Mouse (Mus musculus) ES-CJ7 (cell line): ENCODE results near the gene Dbx1.
A peak's percentile ranks its signal among the peaks of the same experiment; 100 is the strongest.

Source experiments
- DNase-seq: peaks from one replicate; pipeline ENCODE4 v3.0.0; 2011; ENCODE audit warnings: low read depth, low spot score

Dbx1 gene

DNA sequence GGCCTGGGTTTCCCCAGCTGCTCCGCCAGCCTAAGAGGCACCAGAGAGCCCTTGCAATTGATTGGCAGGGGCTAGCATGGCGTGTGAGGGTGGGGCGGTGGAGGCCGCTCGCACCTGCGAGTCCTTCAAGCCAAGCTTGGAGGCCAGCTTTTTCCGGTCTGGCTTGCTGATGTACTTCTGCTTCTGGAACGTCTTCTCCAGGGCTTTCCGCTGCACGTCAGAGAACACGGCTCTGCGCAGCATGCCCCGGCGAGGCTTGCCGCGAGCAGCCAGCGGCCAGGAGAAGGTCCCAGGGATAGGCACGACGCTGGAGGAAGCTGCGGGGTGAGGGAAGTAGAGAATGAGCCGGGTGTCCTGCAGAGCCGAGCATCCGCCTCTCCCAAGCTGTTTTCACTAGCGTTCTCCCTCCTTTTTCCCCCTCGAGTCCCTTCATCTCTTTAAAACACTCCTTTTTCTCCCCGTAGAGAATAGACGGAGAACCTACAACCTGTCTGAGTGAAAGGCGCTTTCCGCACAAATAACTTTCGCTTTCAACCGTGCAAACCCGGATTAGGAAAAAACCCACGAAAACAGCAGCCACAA is 3.2 kb downstream of the Dbx1 start:
- DNase-seq: peak; percentile 55

DNA sequence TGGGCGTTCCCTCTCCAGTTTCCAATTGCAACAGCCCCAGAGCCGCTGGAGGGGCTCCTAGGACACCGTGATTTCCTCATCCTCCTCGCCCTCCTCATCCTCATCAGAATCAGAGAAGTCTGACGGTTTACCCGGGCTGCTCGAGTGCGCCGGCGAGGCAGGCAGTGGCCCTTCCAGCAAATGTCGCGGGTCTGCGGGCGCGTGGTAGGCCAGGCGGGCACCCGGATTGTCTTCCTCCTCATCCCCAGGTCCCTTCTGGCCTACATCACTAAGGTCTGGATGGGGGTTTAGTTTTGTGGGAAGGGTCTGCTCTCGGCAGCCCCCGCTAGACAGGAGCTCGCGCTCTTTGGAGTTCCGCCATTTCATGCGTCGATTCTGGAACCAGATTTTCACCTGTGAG is 4.3 kb downstream of the Dbx1 start:
- no peak for DNase-seq

DNA sequence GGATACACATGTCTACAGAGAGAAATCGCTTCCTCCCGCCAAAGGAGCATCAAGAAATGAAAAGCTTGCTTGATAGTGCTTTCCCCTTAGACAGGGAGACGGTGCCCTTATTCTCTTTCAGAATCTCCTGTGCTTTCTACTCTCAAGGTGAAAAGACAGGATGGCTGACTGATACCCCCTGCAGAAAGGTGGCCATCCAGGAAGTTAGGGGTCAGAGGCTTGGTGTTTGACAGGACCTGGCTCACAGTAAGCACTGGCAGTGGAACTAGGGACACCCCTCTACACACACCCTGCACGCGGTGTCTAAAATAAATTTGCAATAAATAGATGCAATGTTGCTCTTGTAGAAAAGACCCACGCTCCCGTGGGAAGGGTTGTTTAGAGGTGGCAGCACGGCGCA is 4.8 kb downstream of the Dbx1 start:
- DNase-seq: no peak

DNA sequence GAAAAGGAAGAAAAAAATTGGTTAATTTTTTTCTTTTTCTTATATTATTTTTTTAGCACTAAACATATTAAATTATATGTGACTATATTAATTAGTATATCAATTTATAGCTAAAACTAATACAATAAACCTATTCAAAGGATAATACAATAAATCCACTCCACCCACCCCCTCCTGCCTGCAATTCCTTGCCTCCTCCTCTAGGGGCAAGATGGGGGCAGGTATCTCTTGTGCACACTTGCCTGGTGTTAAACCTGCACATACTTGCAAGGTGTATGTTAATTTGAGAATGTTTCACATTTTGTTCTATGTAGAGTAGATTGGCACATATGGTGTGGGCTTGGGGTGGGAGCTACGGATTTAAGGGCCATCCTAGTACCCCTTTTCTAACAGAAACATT is 16.5 kb downstream of the Dbx1 start:
- no peak for DNase-seq

DNA sequence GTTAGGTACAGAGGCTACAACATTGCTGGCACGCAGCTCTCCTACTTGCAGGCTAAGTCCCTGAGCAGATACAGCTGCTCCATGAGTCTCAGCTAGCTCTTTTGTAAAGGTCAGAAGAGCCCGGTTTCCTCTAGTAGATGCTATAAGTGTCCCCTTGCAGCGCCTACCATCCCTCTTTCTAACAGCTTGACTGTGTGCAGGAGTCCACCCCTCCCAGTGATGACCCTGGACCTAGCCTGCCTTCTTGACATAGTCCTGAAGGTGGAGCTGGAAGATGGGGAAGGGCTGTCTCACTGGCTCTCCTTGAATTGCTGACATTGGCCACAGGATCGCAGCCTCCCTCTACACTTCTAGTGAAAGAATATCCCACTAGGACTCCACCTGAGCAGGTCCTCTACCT is 19.6 kb downstream of the Dbx1 start:
- DNase-seq: no peak

DNA sequence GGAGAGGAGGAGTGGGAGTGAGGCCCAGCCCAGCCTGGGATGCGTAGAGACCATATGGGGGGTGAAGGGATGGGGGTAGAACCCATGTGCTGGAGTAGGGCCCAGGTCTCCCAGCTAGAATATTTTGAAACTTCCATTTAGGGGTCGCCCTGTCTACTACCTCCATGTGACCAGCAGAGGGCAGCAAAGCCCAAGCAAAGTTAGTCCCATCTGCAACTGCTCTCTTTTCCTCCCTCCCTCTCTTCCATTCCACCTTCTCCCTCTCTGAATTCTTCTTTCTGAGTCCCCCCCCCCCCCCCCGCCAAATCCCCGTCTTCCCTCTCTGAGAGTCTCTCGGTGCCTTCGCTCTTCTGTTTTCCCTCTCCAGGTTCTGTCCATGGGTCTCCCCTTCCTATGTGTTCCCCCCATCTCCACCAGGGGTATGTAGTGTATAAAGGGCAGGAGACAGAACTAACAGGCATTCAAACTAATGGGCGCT is 20.4 kb downstream of the Dbx1 start:
- peak; percentile 64 for DNase-seq

DNA sequence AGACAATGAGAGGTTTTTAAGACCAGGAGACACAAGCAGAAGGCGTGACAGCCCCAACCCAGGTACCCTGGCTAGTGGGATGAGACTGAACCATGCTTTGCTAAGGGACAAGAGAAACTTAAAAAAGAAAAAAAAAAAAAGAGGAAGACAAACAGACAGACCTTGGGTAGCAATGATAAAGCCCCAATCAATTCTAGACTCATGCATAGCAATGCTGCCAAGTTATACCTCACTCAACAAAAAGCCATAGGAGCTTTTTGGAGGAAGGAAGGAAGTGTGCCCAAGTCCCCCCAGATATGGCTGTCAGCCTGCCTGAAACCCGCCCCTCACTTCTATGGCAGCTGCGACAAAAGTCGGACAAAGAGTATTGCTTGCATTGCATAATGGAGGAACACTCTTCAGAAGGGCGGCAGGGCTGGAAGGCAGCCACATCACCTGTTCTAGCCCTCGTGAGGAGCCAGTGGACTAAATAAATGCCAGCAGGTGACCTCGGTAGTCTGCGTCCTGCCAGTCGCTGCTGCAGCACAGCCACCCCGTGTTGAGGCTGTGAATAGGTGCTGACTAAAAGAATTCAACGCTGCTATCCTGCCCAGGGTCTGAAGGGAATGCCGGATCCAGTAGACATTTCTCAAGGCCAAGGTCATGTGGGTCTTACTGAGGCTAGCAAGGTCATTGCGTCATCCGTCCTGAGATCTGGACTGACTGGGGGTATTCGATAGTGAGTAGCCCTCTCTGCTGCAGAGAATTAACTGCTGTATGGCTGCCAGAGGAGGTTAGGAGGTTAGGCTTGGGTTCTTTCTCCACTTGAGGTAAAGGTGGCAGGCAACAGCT is 31.5 kb downstream of the Dbx1 start:
- DNase-seq: peak; percentile 38

DNA sequence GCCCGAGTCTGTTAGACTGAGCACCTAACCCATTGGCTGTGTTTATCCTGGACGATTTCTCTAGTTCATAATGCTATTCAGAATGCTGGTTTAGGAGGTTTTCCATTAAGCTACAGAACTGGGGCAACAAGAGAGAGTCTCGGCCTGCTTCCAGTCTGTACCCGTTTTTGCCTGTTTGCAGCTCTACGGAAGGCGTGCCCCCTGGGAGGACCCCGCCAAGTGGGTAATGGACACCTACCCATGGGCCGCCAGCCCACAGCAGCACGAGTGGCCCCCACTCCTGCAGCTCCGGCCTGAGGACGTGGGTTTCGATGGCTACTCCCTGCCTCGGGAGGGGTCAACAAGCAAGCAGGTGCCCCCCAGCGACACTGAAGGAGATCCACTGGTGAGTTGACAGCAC is 32.4 kb downstream of the Dbx1 start:
- no peak for DNase-seq

DNA sequence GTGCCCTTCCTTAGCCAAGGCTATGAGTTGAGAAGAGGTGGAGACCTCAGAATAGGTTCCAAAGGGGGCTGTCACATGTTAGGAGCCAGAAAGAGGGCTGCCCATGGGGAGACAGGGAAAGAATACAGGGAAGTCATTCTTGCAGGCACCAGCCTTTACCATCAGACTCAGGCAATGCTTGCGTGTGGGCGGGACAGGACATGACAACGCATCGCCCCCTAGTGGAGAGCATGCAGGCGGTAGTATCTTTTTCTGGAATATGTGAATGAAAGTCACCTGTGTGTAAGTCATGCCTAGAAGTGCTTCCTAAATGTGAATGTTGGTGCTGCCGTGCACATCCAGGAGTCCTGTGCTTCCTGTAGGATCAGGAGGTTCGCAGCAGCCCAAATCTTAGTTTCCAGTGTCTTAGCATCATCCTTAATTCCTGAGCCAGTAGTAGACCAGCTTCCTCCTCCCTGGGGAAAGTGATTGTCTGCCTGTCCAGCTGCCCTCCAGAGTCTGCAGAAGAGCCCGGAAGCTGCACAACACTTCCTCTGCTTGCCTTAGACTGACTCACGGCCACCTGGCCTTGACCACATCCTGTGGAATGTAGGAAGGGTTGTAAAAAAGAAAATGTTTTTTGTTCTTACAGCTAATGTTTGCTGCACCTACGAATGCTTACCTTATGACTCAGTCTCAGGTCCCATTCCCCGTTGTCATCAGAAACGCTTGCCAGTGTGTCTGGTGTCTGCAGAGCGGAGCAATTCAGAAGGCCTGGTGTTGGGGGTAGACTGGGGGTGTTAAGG is 35.3 kb downstream of the Dbx1 start:
- DNase-seq: peak; percentile 74

DNA sequence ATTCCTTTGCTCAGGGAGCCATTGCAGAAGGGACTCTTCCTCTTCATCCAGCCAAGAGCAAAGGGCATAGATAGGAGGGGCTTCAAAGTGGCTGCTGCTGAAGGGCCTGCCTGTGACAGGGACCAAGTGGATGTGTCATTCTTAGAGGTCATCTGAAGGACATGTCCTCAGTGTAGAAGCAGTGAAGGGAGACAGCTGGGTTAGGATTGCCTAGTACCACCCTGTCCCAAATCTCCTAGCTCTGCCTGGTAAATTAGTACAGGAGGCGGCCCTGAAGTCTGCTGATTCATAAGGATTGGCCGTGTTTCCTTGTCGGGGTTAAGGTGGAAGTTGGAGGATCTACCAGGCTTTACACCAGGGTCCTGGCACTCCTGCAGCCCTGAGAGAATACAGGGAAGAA is 36.7 kb downstream of the Dbx1 start:
- DNase-seq: no peak

DNA sequence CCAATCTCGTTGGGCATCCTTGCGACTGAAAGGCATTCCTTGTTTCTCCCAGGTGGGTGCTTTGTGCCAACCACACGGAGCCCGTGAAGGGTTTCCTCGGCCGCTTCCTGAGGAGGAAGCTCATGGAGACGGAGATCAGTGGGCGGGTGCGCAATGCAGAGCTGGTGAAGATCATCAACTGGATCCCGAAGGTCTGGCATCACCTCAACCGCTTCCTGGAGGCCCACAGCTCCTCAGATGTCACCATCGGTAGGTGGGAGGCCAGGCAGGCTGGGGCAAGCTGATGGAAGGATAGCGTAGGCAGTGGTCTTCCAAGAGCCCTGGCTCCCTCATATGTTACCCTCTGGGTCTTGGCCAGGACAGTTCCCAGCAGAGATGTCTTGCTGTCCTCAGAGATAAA is 38.4 kb downstream of the Dbx1 start:
- DNase-seq: no peak

DNA sequence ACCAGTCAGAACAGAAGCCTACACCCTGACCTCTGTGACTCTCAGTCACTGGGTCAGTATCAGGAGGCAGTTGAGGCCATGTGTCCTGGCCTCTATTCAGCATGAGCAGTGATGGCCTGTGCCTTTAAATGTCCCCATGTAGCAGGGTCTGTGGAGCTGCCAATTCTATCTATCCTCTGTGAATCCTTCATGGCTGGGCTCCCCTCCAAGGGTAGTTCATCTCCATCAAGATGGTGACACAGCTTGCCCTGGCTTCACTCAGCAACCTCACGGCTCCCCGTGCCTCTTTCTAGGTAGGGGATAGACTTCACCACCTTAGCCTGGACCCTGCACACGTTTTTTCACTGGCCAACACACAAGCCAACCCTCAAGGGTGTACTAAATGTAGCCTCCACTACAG is 38.9 kb downstream of the Dbx1 start:
- no peak for DNase-seq

DNA sequence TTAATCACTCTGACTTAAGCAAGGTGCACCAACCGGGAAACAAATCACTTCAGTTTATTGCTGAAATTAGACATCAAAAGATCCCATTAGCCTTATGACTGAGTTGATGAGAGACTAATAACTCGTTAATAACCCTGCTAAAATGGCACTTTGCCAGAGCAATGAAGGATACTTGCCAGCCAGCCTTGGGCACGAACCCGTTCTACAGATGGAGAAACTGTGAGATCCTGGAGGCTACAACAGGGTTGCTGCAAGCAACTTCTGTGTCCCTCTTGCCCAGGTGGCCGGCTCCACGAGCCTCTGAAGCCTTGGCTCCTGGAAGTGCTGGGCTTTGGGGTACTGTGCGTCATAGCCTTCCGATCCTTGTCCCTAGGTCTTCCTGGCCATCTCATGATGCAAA is 47.0 kb downstream of the Dbx1 start:
- no peak for DNase-seq

DNA sequence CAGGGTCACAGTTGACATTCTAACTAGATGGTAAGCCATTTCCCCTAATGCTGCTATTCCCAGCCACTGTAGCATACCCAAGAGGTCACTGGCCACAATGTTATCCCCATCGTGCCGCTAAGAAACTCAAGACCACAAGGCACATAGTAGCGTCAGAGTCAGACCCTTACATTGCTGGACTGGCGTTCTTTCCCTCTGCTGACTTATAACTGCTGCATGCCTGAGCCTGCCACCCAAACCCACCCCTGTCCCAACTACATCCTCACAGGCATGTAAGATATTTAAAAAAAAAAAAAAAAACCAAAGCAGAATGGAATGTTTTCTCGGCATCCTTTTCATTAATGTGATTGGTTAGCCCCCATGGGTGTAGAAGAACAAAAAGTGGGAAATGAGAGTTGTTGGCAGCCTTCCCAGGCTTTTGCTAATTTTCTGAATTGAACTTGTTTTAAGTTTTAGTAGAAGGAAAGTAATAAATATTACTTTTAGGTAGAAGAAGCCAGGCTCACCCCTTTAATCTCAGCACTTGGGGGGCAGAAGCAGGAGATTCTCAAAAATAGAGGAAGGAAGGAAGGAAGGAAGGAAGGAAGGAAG is 50.0 kb downstream of the Dbx1 start:
- DNase-seq: no peak

DNA sequence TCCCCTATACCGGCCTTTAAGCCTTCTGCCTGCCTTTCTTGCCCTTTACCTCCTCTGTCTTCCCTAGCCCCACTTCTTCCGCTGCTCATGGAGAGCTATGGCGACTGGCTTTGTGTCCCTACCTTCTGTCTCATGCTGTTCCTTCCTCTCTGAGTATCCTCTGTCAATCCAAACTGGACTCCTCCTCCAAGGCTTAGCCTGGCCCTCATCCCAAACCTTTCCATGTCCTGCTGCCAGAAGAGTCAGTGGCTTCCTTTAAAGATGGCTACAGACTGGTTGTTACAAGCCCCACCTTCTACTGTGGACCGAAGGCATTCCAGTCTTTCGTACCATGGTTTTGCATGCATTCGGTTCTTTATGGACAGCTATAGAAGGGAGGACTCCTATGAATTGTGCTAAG is 53.5 kb downstream of the Dbx1 start:
- DNase-seq: no peak

DNA sequence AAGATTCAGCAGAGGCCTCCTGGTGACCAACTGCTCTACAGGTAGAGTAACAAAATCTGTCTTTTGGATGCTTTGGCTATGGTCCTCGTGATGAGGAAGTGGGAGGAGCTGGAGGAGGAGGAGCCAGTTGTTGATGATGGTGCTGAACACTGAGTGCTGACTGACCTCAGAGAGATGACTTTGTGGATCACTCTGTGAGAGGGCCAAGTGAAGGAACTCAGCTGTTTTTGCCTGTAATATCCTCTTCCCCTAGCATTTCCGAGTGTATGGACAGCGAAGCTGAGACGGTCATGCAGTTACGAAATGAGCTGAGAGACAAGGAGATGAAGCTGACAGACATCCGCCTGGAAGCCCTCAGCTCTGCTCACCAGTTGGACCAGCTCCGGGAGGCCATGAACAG is 54.1 kb downstream of the Dbx1 start:
- DNase-seq: no peak

DNA sequence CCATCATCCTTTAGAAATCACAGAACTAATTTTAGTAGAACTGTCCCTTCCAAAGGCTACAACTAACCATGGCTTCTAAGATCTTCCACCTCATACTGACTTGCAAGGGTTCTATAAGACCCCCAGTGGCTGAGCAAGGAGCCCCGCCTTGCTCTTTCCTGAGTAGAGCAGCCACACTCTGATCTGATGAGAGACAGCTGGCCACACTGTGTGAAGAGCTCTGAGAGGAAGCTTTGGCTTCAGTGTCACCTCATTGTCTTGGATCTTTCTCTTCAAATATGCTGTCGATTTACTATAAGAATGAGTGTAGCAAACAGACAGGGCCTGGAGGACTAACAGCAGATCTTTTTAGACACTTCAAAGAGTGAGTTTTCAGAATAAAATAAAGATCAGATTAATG is 54.7 kb downstream of the Dbx1 start:
- no peak for DNase-seq
